Mouse (Mus musculus) G1E (cell line): Measurements from ENCODE around the gene Lmtk3.

Experiments
- CTCF ChIP-seq: IDR thresholded peaks from 2 replicates; pipeline ENCODE4 v1.5.1; 2012; ENCODE audit warnings: low read depth, low read length, inconsistent platforms, mixed read lengths
- GATA1 ChIP-seq: IDR thresholded peaks from 2 replicates; pipeline ENCODE4 v1.6.1; 2012; ENCODE audit warnings: borderline replicate concordance, low read length, inconsistent platforms, mixed read lengths
- TAL1 ChIP-seq: conservative IDR thresholded peaks from 2 replicates; pipeline ENCODE4 v1.6.1; 2012; ENCODE audit warnings: low read depth, low read length, inconsistent platforms, mixed read lengths

- TF ChIP-seq CTCF: no peak
- TF ChIP-seq TAL1: no peak
- no peak for TF ChIP-seq GATA1
Measured at GRCm38 (mm10) chr7:45802551-45802950, 19.0 kb downstream of the Lmtk3 start.
